ENCODE assay signal across 18 mouse cellular contexts in the genomic region with DNA sequence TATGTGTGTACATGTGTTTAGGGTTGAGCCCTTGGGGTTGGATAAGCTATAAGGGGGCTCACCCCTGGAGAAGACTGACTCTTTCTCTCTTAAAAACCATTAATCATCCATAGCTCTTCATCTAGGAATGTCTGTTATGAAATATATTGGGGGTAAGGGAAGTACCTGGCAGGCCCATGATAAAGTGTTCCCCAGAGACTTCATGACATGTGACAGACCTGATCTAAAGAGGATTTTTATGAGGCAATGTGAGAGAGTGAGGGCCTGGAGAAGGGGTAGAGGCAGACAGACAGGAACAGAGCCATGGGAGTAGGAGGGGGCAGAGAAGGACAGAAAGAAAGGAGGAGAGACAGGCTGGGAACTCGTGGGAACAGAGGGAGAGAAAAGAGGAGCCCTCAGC. TPM values are rescaled to one million over a fixed set of nuclear protein-coding genes. Genes with fewer than 3 reads are reported as not detected.
DNase-seq lines count a peak whose midpoint lies in the region; ATAC-seq lines count a peak whose summit lies in the region.
"Had no signal": no experiment of that assay in that cellular context is flagged by ENCODE, and none has a peak within 500 bp of the region (broad histone marks: within the 10 kb centered on the region; RNA-seq: fewer than 3 reads in every experiment).

No protein-coding gene starts in this region.

- DNase-seq in embryonic facial prominence, embryonic 10.5 days (ENCODE audit: low spot score): no peak
- DNase-seq in limb, embryonic 10.5 days (ENCODE audit: low spot score): no peak
- peak; percentile 64 for DNase-seq in mesoderm, embryonic 11.5 days (ENCODE audit: low read depth, low spot score)
- DNase-seq in cerebellum, postnatal 25 days: no peak
- DNase-seq: adrenal gland, adult 8-10 months; cerebellum, adult 11 months; cerebellum, adult 9-10 months; cerebellum, postnatal 36 days; gastrocnemius, postnatal 14 days; kidney, adult 18-20 months had no signal

- H3K27me3 ChIP-seq in embryonic facial prominence, embryonic 10.5 days (replicated peaks; ENCODE audit: low read depth, poor library complexity, severe bottlenecking): no peaks in the 10 kb centered on the region
- no peaks in the 10 kb centered on the region for H3K27me3 ChIP-seq in embryonic facial prominence, embryonic 13.5 days
- H3K27me3 ChIP-seq in limb, embryonic 10.5 days (ENCODE audit: low read depth, poor library complexity, severe bottlenecking): no peaks in the 10 kb centered on the region
- H3K27me3 ChIP-seq in intestine, embryonic 15.5 days (replicated peaks): no peaks in the 10 kb centered on the region
- H3K27me3 ChIP-seq: heart, embryonic 12.5 days; hindbrain, embryonic 15.5 days had no signal

- no peak overlapping the region for H3K9ac ChIP-seq in embryonic facial prominence, embryonic 13.5 days
- H3K9ac ChIP-seq in intestine, embryonic 15.5 days: no peak overlapping the region
- H3K9ac ChIP-seq: heart, embryonic 12.5 days; hindbrain, embryonic 15.5 days had no signal

- H3K36me3 ChIP-seq in embryonic facial prominence, embryonic 10.5 days (replicated peaks): no peaks in the 10 kb centered on the region
- no peaks in the 10 kb centered on the region for H3K36me3 ChIP-seq in embryonic facial prominence, embryonic 13.5 days
- H3K36me3 ChIP-seq in limb, embryonic 10.5 days: no peaks in the 10 kb centered on the region
- no peaks in the 10 kb centered on the region for H3K36me3 ChIP-seq in intestine, embryonic 15.5 days
- H3K36me3 ChIP-seq: forebrain, embryonic 10.5 days; heart, embryonic 12.5 days; hindbrain, embryonic 15.5 days had no signal

- H3K4me1 ChIP-seq in embryonic facial prominence, embryonic 10.5 days: peaks cover 35% of the 10 kb centered on the region
- peaks cover 24% of the 10 kb centered on the region for H3K4me1 ChIP-seq in embryonic facial prominence, embryonic 13.5 days
- peaks cover 43% of the 10 kb centered on the region for H3K4me1 ChIP-seq in limb, embryonic 10.5 days
- H3K4me1 ChIP-seq in intestine, embryonic 15.5 days (replicated peaks): peaks cover 7% of the 10 kb centered on the region; the same call in 1 of the 2 replicates
- H3K4me1 ChIP-seq: hindbrain, embryonic 15.5 days had no signal

- peak overlapping the region; percentile 67 for H3K27ac ChIP-seq in embryonic facial prominence, embryonic 10.5 days (replicated peaks)
- H3K27ac ChIP-seq in embryonic facial prominence, embryonic 13.5 days: peak overlapping the region; percentile 69
- H3K27ac ChIP-seq in limb, embryonic 10.5 days: peak overlapping the region; percentile 37; the same call in 1 of the 2 replicates
- H3K27ac ChIP-seq in intestine, embryonic 15.5 days: no peak overlapping the region
- H3K27ac ChIP-seq: forebrain, embryonic 10.5 days; hindbrain, embryonic 15.5 days had no signal

- 70% methylated on average over 1 of the region's 1 CpGs for WGBS in embryonic facial prominence, embryonic 10.5 days
- 55% methylated on average over 1 of the region's 1 CpGs for WGBS in embryonic facial prominence, embryonic 13.5 days
- 84% methylated on average over 1 of the region's 1 CpGs for WGBS in limb, embryonic 10.5 days
- WGBS in intestine, embryonic 15.5 days: 96% methylated on average over 1 of the region's 1 CpGs

- ATAC-seq in embryonic facial prominence, embryonic 13.5 days (ENCODE audit: insufficient number of reproducible peaks, insufficient read depth, low FRiP score, low TSS enrichment, low read depth): no peak
- ATAC-seq in inflammation-experienced regulatory T-cells, adult 6 months: no peak
- no peak for ATAC-seq in intestine, embryonic 15.5 days
- ATAC-seq: forebrain, embryonic 14.5 days had no signal

- no peak overlapping the region for H3K4me3 ChIP-seq in embryonic facial prominence, embryonic 10.5 days
- H3K4me3 ChIP-seq in embryonic facial prominence, embryonic 13.5 days: no peak overlapping the region
- no peak overlapping the region for H3K4me3 ChIP-seq in limb, embryonic 10.5 days
- no peak overlapping the region for H3K4me3 ChIP-seq in intestine, embryonic 15.5 days (replicated peaks)
- H3K4me3 ChIP-seq: erythroblast, embryonic 14.5 days; forebrain, embryonic 10.5 days; heart, embryonic 12.5 days; hindbrain, embryonic 15.5 days had no signal

- H3K9me3 ChIP-seq in embryonic facial prominence, embryonic 10.5 days: no peaks in the 10 kb centered on the region
- no peaks in the 10 kb centered on the region for H3K9me3 ChIP-seq in embryonic facial prominence, embryonic 13.5 days
- H3K9me3 ChIP-seq in limb, embryonic 10.5 days (replicated peaks): no peaks in the 10 kb centered on the region
- no peaks in the 10 kb centered on the region for H3K9me3 ChIP-seq in intestine, embryonic 15.5 days
- H3K9me3 ChIP-seq: forebrain, embryonic 10.5 days; heart, embryonic 12.5 days; hindbrain, embryonic 15.5 days had no signal

- H3K4me2 ChIP-seq in embryonic facial prominence, embryonic 13.5 days: no peak overlapping the region
- no peak overlapping the region for H3K4me2 ChIP-seq in intestine, embryonic 15.5 days (replicated peaks)
- H3K4me2 ChIP-seq: heart, embryonic 12.5 days; hindbrain, embryonic 15.5 days had no signal

RNA-seq across cellular contexts. Expression of gene Postn, which starts 53.5 kb away (rescaled TPM):
- polyA plus RNA-seq in embryonic facial prominence, embryonic 10.5 days (2016; fragmentation: Nextera tagmentation; extraction: Ambion mirVana): 17.0 and 23.6 TPM in 2 replicates
- polyA plus RNA-seq in embryonic facial prominence, embryonic 13.5 days (2015; fragmentation: Nextera tagmentation; extraction: Ambion mirVana): 312 and 442 TPM in 2 replicates
- 6.7 and 7.7 TPM in 2 replicates for polyA plus RNA-seq in limb, embryonic 10.5 days (2016; fragmentation: Nextera tagmentation; extraction: Ambion mirVana)
- polyA plus RNA-seq in inflammation-experienced regulatory T-cells, adult 6 months (2017; shearing (Covaris generic)): not detected
- polyA plus RNA-seq in intestine, embryonic 15.5 days (2015; fragmentation: Nextera tagmentation; extraction: Ambion mirVana): 115 and 141 TPM in 2 replicates
- polyA plus RNA-seq: erythroblast, embryonic 14.5 days had no signal
